Mouse (Mus musculus): Measurements from ENCODE around the gene Usp15. TPM values are rescaled to one million over a fixed set of nuclear protein-coding genes. Genes with fewer than 3 reads are reported as not detected.

The Usp15 gene
- polyA plus RNA-seq, 1 experiment from 2014 or later = 68.2 TPM

DNA sequence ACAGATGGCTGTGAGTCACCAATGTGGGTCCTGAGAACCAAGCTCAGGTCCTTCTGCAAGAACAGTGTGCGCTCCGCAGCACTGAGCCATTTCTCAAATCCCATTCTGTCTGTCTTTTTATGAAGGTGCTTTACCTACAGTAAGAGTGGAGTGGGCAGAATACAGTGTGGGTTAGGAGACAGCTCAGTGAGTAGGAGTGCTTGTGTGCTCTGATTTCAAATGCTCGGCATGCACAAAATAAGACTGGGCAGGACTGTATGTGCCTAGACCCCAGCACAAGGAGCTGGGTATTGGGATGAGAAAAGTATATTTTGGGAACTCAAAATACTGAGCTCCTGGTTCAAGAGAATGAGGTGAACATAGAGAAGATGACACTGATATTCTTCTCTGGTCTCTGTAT, 31.3 kb downstream of the Usp15 start:
- no peaks in the 10 kb centered on the region for H3K4me1 ChIP-seq (replicated peaks)
- no peak overlapping the region for H3K4me2 ChIP-seq
- ATAC-seq (ENCODE audit: low read depth) = no peak

GRCm38 (mm10) chr10:123160508-123160907, 36.3 kb downstream of the Usp15 start:
- H3K4me3 ChIP-seq = no peak overlapping the region
- H3K4me2 ChIP-seq = no peak overlapping the region
- WGBS = 69% methylated on average over 6 of the region's 6 CpGs
- peaks cover 23% of the 10 kb centered on the region for H3K36me3 ChIP-seq
- H3K4me1 ChIP-seq (replicated peaks) = no peaks in the 10 kb centered on the region
- no peak overlapping the region for H3K27ac ChIP-seq (replicated peaks)
- no peaks in the 10 kb centered on the region for H3K27me3 ChIP-seq
- H3K9ac ChIP-seq = no peak overlapping the region
- no peak for ATAC-seq (ENCODE audit: low read depth)
- no peaks in the 10 kb centered on the region for H3K9me3 ChIP-seq

More for the DNA sequence above, 31.3 kb downstream of the Usp15 start:
- H3K9me3 ChIP-seq = no peaks in the 10 kb centered on the region
- no peaks in the 10 kb centered on the region for H3K27me3 ChIP-seq
- no peak overlapping the region for H3K9ac ChIP-seq
- H3K4me3 ChIP-seq = no peak overlapping the region
- H3K36me3 ChIP-seq = peaks cover 35% of the 10 kb centered on the region
- H3K27ac ChIP-seq (replicated peaks) = no peak overlapping the region
- 97% methylated on average over 3 of the region's 3 CpGs for WGBS

DNA sequence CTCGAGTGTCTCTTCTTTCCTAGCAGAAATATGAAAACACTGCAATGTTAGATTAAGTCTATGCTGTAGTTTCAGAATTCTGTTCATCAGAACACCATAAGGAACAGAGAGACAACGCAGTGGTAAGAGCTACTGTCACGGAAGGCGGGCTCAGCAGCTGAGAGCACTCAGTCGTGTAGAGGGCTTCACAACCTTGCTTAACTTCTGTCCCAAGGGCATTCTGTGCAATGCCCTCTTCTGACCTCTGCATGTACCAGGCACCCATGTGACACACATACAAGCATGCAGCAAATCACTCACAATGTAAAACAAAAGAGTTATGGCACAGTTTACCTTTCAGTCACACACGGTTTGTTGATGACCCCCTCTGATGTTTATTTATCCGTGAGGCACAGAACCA, 37.5 kb downstream of the Usp15 start:
- ATAC-seq (ENCODE audit: low read depth) = no peak
- no peak overlapping the region for H3K9ac ChIP-seq
- H3K9me3 ChIP-seq = no peaks in the 10 kb centered on the region
- no peaks in the 10 kb centered on the region for H3K4me1 ChIP-seq (replicated peaks)
- no peak overlapping the region for H3K27ac ChIP-seq (replicated peaks)
- no peak overlapping the region for H3K4me3 ChIP-seq
- no peak overlapping the region for H3K4me2 ChIP-seq
- 78% methylated on average over 7 of the region's 7 CpGs for WGBS
- no peaks in the 10 kb centered on the region for H3K27me3 ChIP-seq
- peaks cover 31% of the 10 kb centered on the region for H3K36me3 ChIP-seq

DNA sequence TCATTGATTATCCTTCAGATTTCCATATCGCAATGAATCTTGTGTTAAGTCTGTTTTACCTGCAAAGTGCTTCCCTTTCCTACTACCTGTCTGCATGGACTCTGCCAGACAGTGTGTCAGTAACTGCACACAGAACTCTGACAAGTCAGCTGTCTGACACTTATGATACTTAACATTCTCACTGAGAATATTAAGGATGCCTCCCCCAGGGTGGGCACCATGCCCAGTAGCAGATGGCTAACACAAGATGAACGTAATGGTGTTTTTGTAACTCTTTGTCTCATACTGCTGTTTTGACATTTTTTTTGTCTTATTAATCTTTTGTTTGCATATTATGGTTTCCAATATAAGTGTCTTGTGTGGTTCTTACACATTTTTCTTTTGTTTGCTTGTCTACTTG, 40.4 kb downstream of the Usp15 start:
- peaks cover 36% of the 10 kb centered on the region for H3K36me3 ChIP-seq
- no peak overlapping the region for H3K4me3 ChIP-seq
- WGBS = 76% methylated on average over 2 of the region's 2 CpGs
- no peak overlapping the region for H3K9ac ChIP-seq
- H3K27me3 ChIP-seq = no peaks in the 10 kb centered on the region
- H3K9me3 ChIP-seq = no peaks in the 10 kb centered on the region
- no peak for ATAC-seq (ENCODE audit: low read depth)
- no peaks in the 10 kb centered on the region for H3K4me1 ChIP-seq (replicated peaks)
- no peak overlapping the region for H3K4me2 ChIP-seq
- H3K27ac ChIP-seq (replicated peaks) = no peak overlapping the region

DNA sequence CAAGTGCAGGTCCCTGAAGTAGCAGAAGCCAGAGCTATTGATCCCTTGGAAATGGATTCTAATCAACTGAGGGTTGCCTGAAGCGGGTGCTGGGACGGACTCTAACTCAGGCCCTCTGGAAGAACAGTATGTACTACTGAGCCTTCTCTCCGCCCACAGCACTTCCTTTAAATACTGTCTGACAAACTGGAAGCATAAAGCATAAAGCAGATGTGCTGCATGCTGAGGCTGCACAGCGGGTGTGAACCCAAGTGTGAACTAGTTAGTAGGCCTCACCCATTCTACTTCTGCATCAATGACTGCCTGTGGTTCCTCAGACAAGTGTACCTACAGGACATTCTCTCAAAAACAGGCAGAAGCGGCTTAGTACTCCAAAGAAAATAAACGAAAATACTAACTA, 41.0 kb downstream of the Usp15 start:
- Histone ChIP-seq H3K9ac (no peak overlapping the region), H3K27me3 (no peaks in the 10 kb centered on the region), H3K36me3 (peaks cover 41% of the 10 kb centered on the region), H3K4me2 (no peak overlapping the region), H3K4me3 (no peak overlapping the region), H3K9me3 (no peaks in the 10 kb centered on the region), H3K27ac (replicated peaks) (no peak overlapping the region), H3K4me1 (replicated peaks) (no peaks in the 10 kb centered on the region)
- no peak for ATAC-seq (ENCODE audit: low read depth)
- WGBS = 96% methylated on average over 6 of the region's 6 CpGs

DNA sequence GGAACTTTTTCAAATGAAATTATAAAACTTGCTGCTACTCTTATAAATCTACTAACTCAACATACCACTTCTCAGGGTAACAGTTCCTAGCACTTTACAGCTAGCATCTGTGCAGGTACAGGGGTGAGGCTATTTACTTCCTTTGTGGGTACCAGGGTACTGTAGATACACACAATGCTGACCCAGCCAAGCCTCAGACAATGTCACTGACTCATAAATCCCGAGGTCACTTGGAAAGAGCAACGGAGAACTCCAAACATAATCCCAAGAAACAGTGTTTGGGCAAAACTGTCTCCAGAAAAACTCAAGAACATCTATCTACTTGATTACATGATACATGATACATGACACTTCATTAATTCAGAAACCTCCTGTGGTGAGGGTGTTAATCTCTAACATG, 43.5 kb downstream of the Usp15 start:
- Histone ChIP-seq H3K4me3 (no peak overlapping the region), H3K27me3 (no peaks in the 10 kb centered on the region), H3K36me3 (peaks cover 30% of the 10 kb centered on the region), H3K4me2 (no peak overlapping the region), H3K27ac (replicated peaks) (no peak overlapping the region), H3K9ac (no peak overlapping the region), H3K4me1 (replicated peaks) (peaks cover 2% of the 10 kb centered on the region; the same call in 1 of the 2 replicates), H3K9me3 (no peaks in the 10 kb centered on the region)
- WGBS = 78% methylated on average over 2 of the region's 2 CpGs
- no peak for ATAC-seq (ENCODE audit: low read depth)

DNA sequence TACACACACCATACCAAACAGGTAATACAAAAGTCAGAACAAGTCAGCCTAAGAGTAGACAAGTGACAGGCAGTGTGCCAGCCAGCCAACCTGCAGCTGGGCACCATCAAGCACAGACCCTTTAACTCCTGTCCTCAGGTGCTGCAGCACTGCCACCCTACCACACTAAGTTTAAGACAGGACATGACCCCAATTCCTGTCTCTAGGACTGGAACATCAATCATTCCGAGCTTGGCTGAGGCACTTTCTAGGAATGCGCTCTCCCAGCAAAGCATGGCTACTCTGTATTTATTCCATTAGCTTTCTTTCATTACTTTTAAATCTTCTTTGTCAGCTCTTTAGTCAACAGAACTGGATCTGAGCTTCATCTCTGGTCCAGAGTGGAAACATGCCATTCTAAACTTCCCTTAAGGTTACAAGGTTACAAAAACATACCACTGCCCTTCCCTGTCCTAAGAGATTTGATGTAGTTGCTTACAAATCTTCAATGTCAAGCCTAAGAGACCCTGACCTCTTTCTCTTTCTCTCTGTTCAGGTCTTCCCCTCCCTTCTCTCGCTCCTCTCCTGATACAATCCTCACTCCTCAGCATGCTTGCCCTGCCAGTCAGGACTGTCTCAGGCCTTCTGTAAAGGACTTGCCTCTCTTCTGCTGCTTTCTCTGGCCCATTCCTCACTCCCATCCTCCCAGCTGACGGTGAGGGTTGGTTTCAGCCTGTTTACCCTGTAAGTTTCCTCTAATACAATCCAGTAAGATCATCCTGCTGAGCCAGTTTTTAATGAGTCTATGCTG, 48.6 kb downstream of the Usp15 start:
- peaks cover 37% of the 10 kb centered on the region for H3K36me3 ChIP-seq
- H3K9ac ChIP-seq = no peak overlapping the region
- ATAC-seq (ENCODE audit: low read depth) = no peak
- H3K27me3 ChIP-seq = no peaks in the 10 kb centered on the region
- H3K4me2 ChIP-seq = no peak overlapping the region
- 0 out of 2 replicates have a peak overlapping the region, but pooled peaks have one; percentile 28 for H3K27ac ChIP-seq (replicated peaks)
- WGBS = 70% methylated on average over 4 of the region's 4 CpGs
- no peaks in the 10 kb centered on the region for H3K9me3 ChIP-seq
- no peak overlapping the region for H3K4me3 ChIP-seq
- H3K4me1 ChIP-seq (replicated peaks) = peaks cover 12% of the 10 kb centered on the region

DNA sequence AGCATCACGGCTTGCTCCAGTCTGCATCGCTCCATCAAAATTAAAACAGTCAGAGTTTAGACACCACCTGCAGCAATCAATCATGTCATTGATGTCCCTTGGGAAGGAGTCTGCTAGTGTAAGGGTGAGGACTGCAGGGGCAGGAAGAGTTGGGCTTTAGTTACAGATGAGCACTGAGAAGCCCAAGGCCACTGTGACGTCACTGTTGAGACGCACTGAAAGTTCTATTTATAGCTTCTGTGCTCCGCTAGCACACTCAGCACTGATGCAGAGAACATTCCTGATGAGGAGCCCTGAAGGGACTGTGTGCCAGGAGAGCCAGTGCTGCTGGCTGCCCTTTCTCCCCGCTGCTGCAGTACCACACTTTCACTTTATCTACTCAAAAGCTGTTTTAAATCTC, 49.6 kb downstream of the Usp15 start:
- peaks cover 12% of the 10 kb centered on the region for H3K4me1 ChIP-seq (replicated peaks)
- 45% methylated on average over 6 of the region's 6 CpGs for WGBS
- H3K9me3 ChIP-seq = no peaks in the 10 kb centered on the region
- peak; percentile 65 for ATAC-seq (ENCODE audit: low read depth)
- H3K27me3 ChIP-seq = no peaks in the 10 kb centered on the region
- H3K4me2 ChIP-seq = no peak overlapping the region
- peaks cover 37% of the 10 kb centered on the region for H3K36me3 ChIP-seq
- H3K9ac ChIP-seq = no peak overlapping the region
- H3K4me3 ChIP-seq = no peak overlapping the region
- no peak overlapping the region for H3K27ac ChIP-seq (replicated peaks)

DNA sequence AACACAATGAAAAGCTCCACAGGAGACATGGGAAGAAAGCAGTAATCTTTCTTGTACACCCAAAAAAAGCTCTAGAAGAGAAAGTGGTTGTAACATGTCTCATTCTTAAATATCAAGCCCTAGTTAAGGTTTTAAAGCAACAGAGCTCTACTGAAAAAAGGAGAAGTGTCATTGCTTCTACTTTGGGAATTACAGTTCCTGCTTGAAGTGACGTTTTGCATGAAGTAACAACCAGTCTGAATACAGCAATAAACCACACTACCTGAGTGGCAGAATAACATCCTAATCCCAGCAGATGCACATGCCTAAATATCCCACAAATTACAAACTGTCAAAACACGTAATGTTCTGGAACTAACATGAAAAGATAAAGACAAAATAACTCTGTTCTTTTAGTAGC, 50.4 kb downstream of the Usp15 start:
- H3K4me3 ChIP-seq = no peak overlapping the region
- H3K9me3 ChIP-seq = no peaks in the 10 kb centered on the region
- no peak overlapping the region for H3K27ac ChIP-seq (replicated peaks)
- H3K9ac ChIP-seq = no peak overlapping the region
- no peak for ATAC-seq (ENCODE audit: low read depth)
- no peaks in the 10 kb centered on the region for H3K27me3 ChIP-seq
- 86% methylated on average over 2 of the region's 2 CpGs for WGBS
- peaks cover 32% of the 10 kb centered on the region for H3K36me3 ChIP-seq
- peaks cover 12% of the 10 kb centered on the region for H3K4me1 ChIP-seq (replicated peaks)
- H3K4me2 ChIP-seq = no peak overlapping the region

DNA sequence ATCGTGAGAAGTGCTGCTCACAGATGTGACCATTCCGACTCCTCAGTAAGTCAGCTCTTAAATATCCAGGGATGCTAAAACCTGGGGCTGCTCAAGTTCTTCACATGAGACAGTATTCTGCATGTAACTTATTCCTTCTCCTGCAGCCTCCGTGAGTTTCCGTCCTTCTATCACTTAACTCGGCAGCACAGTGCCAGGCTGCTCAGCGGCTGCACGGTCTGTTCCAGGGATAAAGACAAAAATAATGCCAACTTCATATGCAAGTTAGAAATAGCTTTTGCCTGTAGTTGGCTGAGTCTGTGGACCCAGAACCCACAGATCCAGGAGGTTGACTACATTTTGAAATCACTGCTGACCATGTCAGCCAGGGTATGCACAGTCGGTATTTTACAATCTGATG, 52.5 kb downstream of the Usp15 start:
- peaks cover 33% of the 10 kb centered on the region for H3K36me3 ChIP-seq
- no peak overlapping the region for H3K27ac ChIP-seq (replicated peaks)
- no peak overlapping the region for H3K4me3 ChIP-seq
- H3K4me1 ChIP-seq (replicated peaks) = peaks cover 12% of the 10 kb centered on the region
- no peak for ATAC-seq (ENCODE audit: low read depth)
- H3K27me3 ChIP-seq = no peaks in the 10 kb centered on the region
- WGBS = 94% methylated on average over 8 of the region's 8 CpGs
- no peak overlapping the region for H3K4me2 ChIP-seq
- no peak overlapping the region for H3K9ac ChIP-seq
- H3K9me3 ChIP-seq = no peaks in the 10 kb centered on the region

GRCm38 (mm10) chr10:123142395-123143050, 54.3 kb downstream of the Usp15 start:
- 95% methylated on average over 5 of the region's 5 CpGs for WGBS
- no peaks in the 10 kb centered on the region for H3K27me3 ChIP-seq

GRCm38 (mm10) chr10:123135818-123136217, 61.0 kb downstream of the Usp15 start:
- Histone ChIP-seq H3K9me3 (no peaks in the 10 kb centered on the region), H3K4me1 (replicated peaks) (peaks cover 3% of the 10 kb centered on the region; the same call in 1 of the 2 replicates), H3K36me3 (peaks cover 35% of the 10 kb centered on the region), H3K4me2 (no peak overlapping the region), H3K27ac (replicated peaks) (no peak overlapping the region), H3K27me3 (no peaks in the 10 kb centered on the region), H3K4me3 (no peak overlapping the region), H3K9ac (no peak overlapping the region)
- no peak for ATAC-seq (ENCODE audit: low read depth)
- WGBS = 53% methylated on average over 10 of the region's 10 CpGs

More at GRCm38 (mm10) chr10:123142395-123143050, 54.3 kb downstream of the Usp15 start:
- H3K36me3 ChIP-seq = peaks cover 33% of the 10 kb centered on the region
- no peak overlapping the region for H3K4me3 ChIP-seq
- no peak overlapping the region for H3K9ac ChIP-seq
- peaks cover 5% of the 10 kb centered on the region for H3K4me1 ChIP-seq (replicated peaks)
- H3K27ac ChIP-seq (replicated peaks) = no peak overlapping the region
- H3K4me2 ChIP-seq = no peak overlapping the region
- ATAC-seq (ENCODE audit: low read depth) = no peak
- H3K9me3 ChIP-seq = no peaks in the 10 kb centered on the region
